Mouse (Mus musculus): ENCODE results near the gene Gpr15. TPM values are rescaled to one million over a fixed set of nuclear protein-coding genes. Genes with fewer than 3 reads are reported as not detected.

Gene Gpr15
- polyA plus RNA-seq, 1 experiment from 2014 or later: not detected

DNA sequence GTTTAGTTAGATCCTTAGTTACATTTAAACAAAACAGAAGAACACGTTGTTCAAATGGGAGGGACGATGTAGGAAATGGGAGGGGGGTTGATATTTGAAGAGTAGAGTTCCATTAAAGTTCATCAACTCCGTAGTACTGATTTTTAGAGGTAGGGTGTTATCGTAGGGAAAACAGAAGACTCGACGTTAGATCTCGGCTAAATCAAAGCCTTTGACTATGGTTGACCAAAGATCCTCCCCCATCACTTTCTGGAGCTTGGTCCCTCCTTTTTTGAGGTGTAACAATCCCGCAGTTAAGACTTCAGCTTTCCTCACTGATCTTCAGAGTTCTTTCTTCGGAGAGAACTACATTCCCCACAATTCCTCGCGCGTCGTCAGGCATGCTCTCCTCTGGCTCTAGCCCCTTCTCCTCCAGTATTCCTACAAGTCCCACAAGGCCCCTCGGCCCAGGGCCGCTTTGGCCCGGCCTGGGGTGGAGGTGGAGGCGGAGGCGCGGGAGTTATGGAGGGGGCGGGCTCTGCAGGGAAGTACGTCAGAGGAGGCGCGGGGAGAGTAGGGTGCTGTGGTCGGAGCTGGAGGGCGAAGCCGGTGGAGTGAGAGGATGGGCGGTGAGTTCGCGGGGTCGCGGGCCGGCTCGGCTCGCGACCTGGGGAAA lies 8.7 kb upstream of the Gpr15 start, which contains the start of gene Cldnd1:
Gene Cldnd1, plus strand, starts transcription at position 434 of the 655 bp plus-strand sequence.
- peak within 1 kb of the TSS; percentile 92 for H3K4me3 ChIP-seq (replicated peaks; ENCODE audit: low read length)
- peak within 1 kb of the TSS; percentile 76 for H3K4me2 ChIP-seq (replicated peaks)
- peak within 1 kb of the TSS; percentile 88 for H3K9ac ChIP-seq
- DNase-seq (ENCODE audit: low spot score) (peak; percentile 95), ATAC-seq (ENCODE audit: low FRiP score) (peak; percentile 100)
- H3K4me1 ChIP-seq (replicated peaks; ENCODE audit: control insufficient read depth, insufficient read depth, low read length): peaks cover 5% of the 10 kb centered on the region
- WGBS: 4% methylated on average over 33 of the region's 35 CpGs
- no peaks in the 10 kb centered on the region for H3K27me3 ChIP-seq (ENCODE audit: control insufficient read depth, insufficient read depth, low read length)
- H3K9me3 ChIP-seq (ENCODE audit: control insufficient read depth, low read length): no peaks in the 10 kb centered on the region
- peaks cover 30% of the 10 kb centered on the region for H3K36me3 ChIP-seq (replicated peaks; ENCODE audit: control insufficient read depth, insufficient read depth)
- peak within 1 kb of the TSS; percentile 85 for H3K27ac ChIP-seq

DNA sequence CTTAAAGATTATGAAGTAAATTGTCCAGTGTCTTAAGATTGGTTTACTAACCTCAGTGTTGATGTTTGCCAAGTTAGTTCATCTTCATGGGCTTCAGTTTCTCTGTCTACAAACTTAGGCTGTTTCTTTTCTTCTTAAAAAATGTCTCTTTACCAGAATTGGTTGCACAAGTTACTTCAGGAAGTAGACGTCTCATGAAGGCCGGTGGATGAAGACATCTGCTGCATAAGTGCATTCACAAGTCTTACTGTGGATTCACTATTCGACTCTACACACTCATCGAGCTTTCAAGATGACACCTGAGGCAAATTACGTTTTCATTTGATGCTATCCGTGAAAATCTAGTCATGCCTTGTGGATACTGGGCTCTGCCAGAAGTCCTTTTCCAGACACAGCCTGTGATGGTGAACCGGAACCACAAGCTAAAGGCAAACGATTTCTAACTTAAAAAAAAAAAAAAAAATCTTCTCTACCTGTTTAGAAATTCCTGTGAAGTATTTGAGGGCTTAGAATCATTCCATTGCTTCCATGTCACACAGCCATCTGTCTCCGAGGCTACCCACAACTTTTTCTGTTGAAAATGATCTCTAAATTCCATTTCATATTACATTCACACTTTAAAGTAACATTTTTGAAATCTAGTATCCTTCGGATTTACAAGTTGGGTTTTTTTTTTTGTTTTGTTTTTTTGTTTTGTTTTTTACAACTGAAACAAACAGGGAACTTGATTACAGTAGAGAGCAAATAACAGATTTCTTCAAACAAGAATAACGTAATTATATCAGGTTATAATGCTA lies 8.0 kb upstream of the Gpr15 start:
- no peaks in the 10 kb centered on the region for H3K9me3 ChIP-seq (ENCODE audit: control insufficient read depth, low read length)
- peaks cover 22% of the 10 kb centered on the region for H3K36me3 ChIP-seq (replicated peaks; ENCODE audit: control insufficient read depth, insufficient read depth)
- DNase-seq (ENCODE audit: low spot score) (no peak), ATAC-seq (ENCODE audit: low FRiP score) (no peak)
- peaks cover 5% of the 10 kb centered on the region for H3K4me1 ChIP-seq (replicated peaks; ENCODE audit: control insufficient read depth, insufficient read depth, low read length)
- WGBS: 84% methylated on average over 11 of the region's 11 CpGs
- no peak overlapping the region for H3K9ac ChIP-seq
- no peaks in the 10 kb centered on the region for H3K27me3 ChIP-seq (ENCODE audit: control insufficient read depth, insufficient read depth, low read length)
- H3K4me2 ChIP-seq (replicated peaks): peak overlapping the region; percentile 43
- no peak overlapping the region for H3K27ac ChIP-seq
- peak overlapping the region; percentile 92; the same call in 1 of the 2 replicates for H3K4me3 ChIP-seq (replicated peaks; ENCODE audit: low read length)

DNA sequence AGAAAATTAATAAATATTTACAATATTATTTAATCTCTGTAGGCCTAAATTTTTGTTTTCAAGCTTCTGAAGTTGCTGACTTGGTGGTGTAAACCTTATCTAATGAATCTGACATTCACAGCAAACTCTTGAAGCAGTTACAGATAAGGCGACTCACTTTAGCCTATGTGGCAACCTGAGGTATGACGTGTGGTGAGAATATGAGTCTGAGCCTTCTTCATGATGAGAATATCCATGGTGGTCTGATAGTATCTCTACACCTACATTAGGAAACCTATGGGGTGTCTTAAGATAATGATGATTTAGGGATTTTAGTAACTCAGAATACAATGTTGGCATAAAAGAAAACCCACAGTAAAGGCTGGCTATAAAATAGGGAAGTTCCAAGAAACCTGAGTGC lies 3.4 kb upstream of the Gpr15 start:
- H3K36me3 ChIP-seq (replicated peaks; ENCODE audit: control insufficient read depth, insufficient read depth): no peaks in the 10 kb centered on the region
- no peaks in the 10 kb centered on the region for H3K27me3 ChIP-seq (ENCODE audit: control insufficient read depth, insufficient read depth, low read length)
- H3K27ac ChIP-seq: no peak overlapping the region
- DNase-seq (ENCODE audit: low spot score): no peak
- H3K9me3 ChIP-seq (ENCODE audit: control insufficient read depth, low read length): no peaks in the 10 kb centered on the region
- H3K9ac ChIP-seq: no peak overlapping the region
- H3K4me1 ChIP-seq (replicated peaks; ENCODE audit: control insufficient read depth, insufficient read depth, low read length): no peaks in the 10 kb centered on the region
- no peak overlapping the region for H3K4me3 ChIP-seq (replicated peaks; ENCODE audit: low read length)
- H3K4me2 ChIP-seq (replicated peaks): no peak overlapping the region
- WGBS: 92% methylated on average over 2 of the region's 2 CpGs
- ATAC-seq (ENCODE audit: low FRiP score): no peak

DNA sequence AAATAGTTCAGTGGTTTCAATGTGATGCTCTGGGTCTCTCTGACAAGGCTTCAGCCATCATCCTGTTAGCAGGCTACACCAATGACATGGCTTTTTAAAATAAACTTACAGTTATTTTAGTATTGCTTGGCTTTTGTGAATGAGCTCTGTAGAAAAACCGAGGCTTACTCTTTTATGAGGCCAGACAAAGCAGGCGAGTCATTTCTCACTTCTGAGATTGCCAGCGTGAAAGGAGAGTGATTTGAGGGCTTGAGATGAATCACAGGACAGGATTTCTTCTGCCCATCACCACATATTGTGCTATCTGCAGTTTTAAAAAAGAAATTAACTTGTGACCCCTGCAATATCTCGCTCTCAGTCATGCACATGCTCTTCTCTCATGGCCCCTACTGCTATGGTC lies 3.9 kb downstream of the Gpr15 start:
- no peaks in the 10 kb centered on the region for H3K4me1 ChIP-seq (replicated peaks; ENCODE audit: control insufficient read depth, insufficient read depth, low read length)
- H3K27ac ChIP-seq: no peak overlapping the region
- H3K9me3 ChIP-seq (ENCODE audit: control insufficient read depth, low read length): no peaks in the 10 kb centered on the region
- no peak overlapping the region for H3K4me3 ChIP-seq (replicated peaks; ENCODE audit: low read length)
- H3K9ac ChIP-seq: no peak overlapping the region
- no peaks in the 10 kb centered on the region for H3K27me3 ChIP-seq (ENCODE audit: control insufficient read depth, insufficient read depth, low read length)
- H3K4me2 ChIP-seq (replicated peaks): no peak overlapping the region
- no peaks in the 10 kb centered on the region for H3K36me3 ChIP-seq (replicated peaks; ENCODE audit: control insufficient read depth, insufficient read depth)
- no peak for ATAC-seq (ENCODE audit: low FRiP score)
- DNase-seq (ENCODE audit: low spot score): no peak
- WGBS: 80% methylated on average over 4 of the region's 4 CpGs

DNA sequence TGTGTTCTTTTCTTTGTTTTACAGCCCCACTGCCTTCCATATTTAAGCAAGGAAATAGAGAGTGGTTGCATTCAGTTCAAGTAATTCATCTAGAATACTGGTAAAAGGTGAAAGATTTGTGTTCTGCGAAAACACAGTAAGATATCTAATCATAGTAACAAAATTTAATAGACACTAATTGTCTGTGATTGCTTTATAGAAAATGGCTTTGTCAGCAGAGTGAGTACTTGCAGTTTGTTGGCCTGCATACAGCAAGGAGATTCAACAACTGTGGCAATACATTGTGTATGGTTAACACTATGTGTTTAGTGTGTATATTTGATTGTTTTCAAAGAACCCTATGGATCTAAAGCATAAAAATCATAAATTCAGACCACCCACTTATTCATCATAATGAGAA lies 5.7 kb downstream of the Gpr15 start:
- Histone ChIP-seq H3K27ac (no peak overlapping the region), H3K9ac (no peak overlapping the region), H3K4me1 (replicated peaks; ENCODE audit: control insufficient read depth, insufficient read depth, low read length) (no peaks in the 10 kb centered on the region), H3K4me2 (replicated peaks) (no peak overlapping the region), H3K27me3 (ENCODE audit: control insufficient read depth, insufficient read depth, low read length) (no peaks in the 10 kb centered on the region), H3K4me3 (replicated peaks; ENCODE audit: low read length) (no peak overlapping the region), H3K9me3 (ENCODE audit: control insufficient read depth, low read length) (no peaks in the 10 kb centered on the region), H3K36me3 (replicated peaks; ENCODE audit: control insufficient read depth, insufficient read depth) (no peaks in the 10 kb centered on the region)
- 97% methylated on average over 1 of the region's 1 CpGs for WGBS
- DNase-seq (ENCODE audit: low spot score): no peak
- no peak for ATAC-seq (ENCODE audit: low FRiP score)

DNA sequence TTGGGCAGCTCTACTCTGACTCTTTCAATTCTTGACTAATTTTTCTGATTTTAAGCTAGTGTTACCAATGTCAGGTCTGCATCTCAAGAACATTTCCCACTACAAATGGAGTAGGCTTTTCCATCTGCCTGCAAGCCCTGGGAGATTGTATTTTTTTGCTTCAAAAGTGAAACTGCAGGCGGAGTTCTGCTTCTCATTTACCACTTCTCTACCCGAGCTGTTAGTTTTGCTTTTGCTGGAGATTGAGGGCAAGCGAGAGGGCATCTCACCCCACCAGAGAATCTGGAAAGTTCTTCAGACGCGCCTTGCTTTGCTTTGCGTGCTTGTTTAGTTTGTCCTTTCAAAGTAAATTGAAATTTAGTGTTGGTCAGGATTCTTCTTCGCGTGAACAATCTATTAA lies 6.6 kb downstream of the Gpr15 start:
- Histone ChIP-seq H3K27ac (no peak overlapping the region), H3K4me1 (replicated peaks; ENCODE audit: control insufficient read depth, insufficient read depth, low read length) (no peaks in the 10 kb centered on the region), H3K9me3 (ENCODE audit: control insufficient read depth, low read length) (no peaks in the 10 kb centered on the region), H3K27me3 (ENCODE audit: control insufficient read depth, insufficient read depth, low read length) (no peaks in the 10 kb centered on the region), H3K36me3 (replicated peaks; ENCODE audit: control insufficient read depth, insufficient read depth) (no peaks in the 10 kb centered on the region), H3K4me3 (replicated peaks; ENCODE audit: low read length) (no peak overlapping the region), H3K9ac (no peak overlapping the region), H3K4me2 (replicated peaks) (no peak overlapping the region)
- no peak for DNase-seq (ENCODE audit: low spot score)
- 85% methylated on average over 8 of the region's 8 CpGs for WGBS
- no peak for ATAC-seq (ENCODE audit: low FRiP score)

DNA sequence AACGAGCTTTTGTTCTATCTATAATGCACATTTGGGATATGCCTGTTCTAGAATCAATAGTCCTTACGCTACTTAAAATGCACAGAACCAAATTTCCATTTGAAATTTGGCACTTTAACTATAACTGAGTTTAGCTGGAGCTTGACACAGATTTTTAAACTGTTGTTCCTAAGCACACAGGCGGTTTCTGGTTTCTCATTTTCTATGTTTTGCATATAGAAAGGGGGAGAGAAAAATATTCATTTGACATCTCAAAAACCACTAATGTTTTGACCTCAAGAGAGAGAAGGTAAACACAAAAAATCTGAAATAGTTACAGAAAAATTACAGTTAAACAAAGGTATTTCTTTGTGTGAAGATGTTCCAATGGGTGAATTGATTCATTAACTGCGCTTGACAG lies 9.3 kb downstream of the Gpr15 start:
- Histone ChIP-seq H3K36me3 (replicated peaks; ENCODE audit: control insufficient read depth, insufficient read depth) (no peaks in the 10 kb centered on the region), H3K27ac (no peak overlapping the region), H3K9ac (no peak overlapping the region), H3K27me3 (ENCODE audit: control insufficient read depth, insufficient read depth, low read length) (no peaks in the 10 kb centered on the region), H3K4me2 (replicated peaks) (no peak overlapping the region), H3K9me3 (ENCODE audit: control insufficient read depth, low read length) (no peaks in the 10 kb centered on the region), H3K4me3 (replicated peaks; ENCODE audit: low read length) (no peak overlapping the region), H3K4me1 (replicated peaks; ENCODE audit: control insufficient read depth, insufficient read depth, low read length) (no peaks in the 10 kb centered on the region)
- ATAC-seq (ENCODE audit: low FRiP score) (no peak), DNase-seq (ENCODE audit: low spot score) (no peak)
- 71% methylated on average over 4 of the region's 4 CpGs for WGBS

DNA sequence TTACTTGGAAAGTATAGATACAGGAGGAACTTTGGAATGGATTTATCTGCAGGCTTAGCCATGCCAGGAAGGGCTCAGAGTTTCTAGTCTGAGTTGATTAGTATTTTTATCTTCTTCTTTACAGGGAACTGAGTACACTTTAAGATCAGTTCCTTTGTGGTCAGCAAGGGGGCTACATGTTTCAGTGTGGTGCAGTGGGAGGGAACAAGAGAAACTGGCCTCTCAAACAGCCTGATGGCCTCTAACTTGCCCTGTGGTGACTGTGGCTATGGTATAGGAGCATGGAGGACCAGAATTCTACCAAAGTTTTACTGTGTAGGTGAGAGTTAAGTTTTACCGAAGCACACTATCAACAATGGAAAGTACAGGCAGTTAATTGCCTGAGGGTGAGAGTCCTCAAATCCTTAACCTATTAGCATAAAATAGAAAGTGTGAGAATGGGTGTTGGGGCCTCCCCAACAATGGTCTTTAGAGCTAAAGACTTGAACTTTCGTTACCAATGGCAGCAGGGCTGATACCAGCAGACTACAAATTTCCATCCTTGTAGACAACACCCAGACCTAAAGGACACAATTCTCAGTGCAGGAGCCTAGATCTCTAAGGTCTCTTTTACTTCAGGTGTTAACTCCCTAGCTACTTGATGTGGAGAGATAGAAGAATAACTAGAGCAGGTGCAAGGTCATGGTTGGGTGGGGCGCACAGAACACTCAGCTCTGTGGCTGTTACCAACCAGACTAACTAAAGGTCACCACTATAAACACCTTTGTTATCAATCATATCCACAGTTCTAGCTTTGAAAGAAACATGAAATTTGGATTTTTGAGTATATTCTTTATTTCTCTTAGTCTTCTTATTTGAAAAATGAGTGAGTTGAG lies 10.0 kb downstream of the Gpr15 start:
- H3K4me3 ChIP-seq (replicated peaks; ENCODE audit: low read length): no peak overlapping the region
- no peak overlapping the region for H3K9ac ChIP-seq
- H3K36me3 ChIP-seq (replicated peaks; ENCODE audit: control insufficient read depth, insufficient read depth): no peaks in the 10 kb centered on the region
- H3K4me2 ChIP-seq (replicated peaks): no peak overlapping the region
- H3K27ac ChIP-seq: no peak overlapping the region
- no peaks in the 10 kb centered on the region for H3K27me3 ChIP-seq (ENCODE audit: control insufficient read depth, insufficient read depth, low read length)
- no peaks in the 10 kb centered on the region for H3K4me1 ChIP-seq (replicated peaks; ENCODE audit: control insufficient read depth, insufficient read depth, low read length)
- 85% methylated on average over 3 of the region's 3 CpGs for WGBS
- DNase-seq (ENCODE audit: low spot score) (no peak), ATAC-seq (ENCODE audit: low FRiP score) (no peak)
- H3K9me3 ChIP-seq (ENCODE audit: control insufficient read depth, low read length): no peaks in the 10 kb centered on the region

DNA sequence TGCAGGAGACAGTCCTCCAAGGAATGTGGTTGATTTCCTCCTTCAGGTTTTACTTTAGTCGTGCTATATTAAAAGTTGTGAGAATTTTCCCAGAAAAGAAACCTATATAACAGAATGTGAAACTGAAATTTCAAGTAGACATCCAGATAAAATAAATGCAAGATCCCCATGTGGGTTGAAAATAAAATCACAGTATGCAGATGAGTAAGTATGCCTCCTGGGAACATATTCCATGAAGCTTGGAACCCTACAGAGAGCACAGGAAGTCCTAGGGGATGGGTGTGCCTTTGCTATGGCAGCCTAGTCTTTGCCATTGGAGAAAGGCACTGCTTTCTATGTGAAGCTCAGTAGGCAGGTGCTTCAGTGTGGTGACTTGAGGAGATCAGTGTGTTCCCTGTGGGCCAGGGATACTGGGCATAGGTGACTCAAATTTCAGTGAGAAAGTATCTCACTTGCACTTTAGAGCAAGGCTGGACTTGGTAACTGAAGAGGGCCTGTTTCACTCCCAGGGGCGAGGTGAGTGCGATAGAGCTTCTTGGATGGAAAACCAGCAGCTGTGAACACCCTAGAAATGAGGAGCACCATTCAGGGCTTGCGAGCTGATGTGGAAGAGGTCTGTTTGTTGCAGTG lies 11.5 kb downstream of the Gpr15 start:
- H3K27ac ChIP-seq: no peak overlapping the region
- H3K9me3 ChIP-seq (ENCODE audit: control insufficient read depth, low read length): no peaks in the 10 kb centered on the region
- H3K36me3 ChIP-seq (replicated peaks; ENCODE audit: control insufficient read depth, insufficient read depth): no peaks in the 10 kb centered on the region
- H3K27me3 ChIP-seq (ENCODE audit: control insufficient read depth, insufficient read depth, low read length): no peaks in the 10 kb centered on the region
- H3K9ac ChIP-seq: no peak overlapping the region
- ATAC-seq (ENCODE audit: low FRiP score): no peak
- DNase-seq (ENCODE audit: low spot score): no peak
- H3K4me2 ChIP-seq (replicated peaks): no peak overlapping the region
- H3K4me1 ChIP-seq (replicated peaks; ENCODE audit: control insufficient read depth, insufficient read depth, low read length): no peaks in the 10 kb centered on the region
- WGBS: 90% methylated on average over 4 of the region's 4 CpGs
- H3K4me3 ChIP-seq (replicated peaks; ENCODE audit: low read length): no peak overlapping the region

Data from hindbrain, embryonic 14.5 days (tissue).